Mouse (Mus musculus) embryonic fibroblast, embryonic 13.5 days (primary cell): ENCODE data around the gene Scamp1. TPM values are rescaled to one million over a fixed set of nuclear protein-coding genes. Genes with fewer than 3 reads are reported as not detected.

Experiments
- H3K27ac ChIP-seq: 2 replicates; pipeline ENCODE4 v1.5.1; 2012; ENCODE audit warnings: low read length, control low read depth, inconsistent platforms; ENCODE audit not compliant: insufficient read depth
- H3K4me1 ChIP-seq: 2 replicates; pipeline ENCODE4 v1.6.1; 2011; ENCODE audit warnings: low read length; ENCODE audit not compliant: control insufficient read depth, insufficient read depth
- H3K4me3 ChIP-seq: 2 replicates; pipeline ENCODE4 v1.5.1; 2011; ENCODE audit warnings: mild to moderate bottlenecking, control low read depth, low read length; ENCODE audit not compliant: insufficient read depth
- CTCF ChIP-seq: IDR thresholded peaks from 2 replicates; pipeline ENCODE4 v1.5.1; 2011; ENCODE audit warnings: mild to moderate bottlenecking, control low read depth, low read length, moderate library complexity, borderline replicate concordance; ENCODE audit not compliant: insufficient read depth
- POLR2A ChIP-seq: IDR thresholded peaks from 2 replicates; pipeline ENCODE4 v1.6.1; 2011; ENCODE audit warnings: low read depth, mild to moderate bottlenecking, control low read depth, low read length, moderate library complexity
- polyA plus RNA-seq: library from polyadenylated mRNA; stranded (reverse); fragments of >200 nt; gene quantifications from 2 replicates; pipeline ENCODE4 v1.2.4, GENCODE M21; 2011; ENCODE audit warnings: low read depth; ENCODE audit not compliant: missing spikeins, insufficient read length

Gene Scamp1
- polyA plus RNA-seq, 1 experiment: 29.0 TPM

GRCm38 (mm10) chr13:94183372-94184021 lies 102.2 kb downstream of the Scamp1 start:
- no peak overlapping the region for H3K4me3 ChIP-seq
- no peak for TF ChIP-seq CTCF
- TF ChIP-seq POLR2A: no peak
- H3K4me1 ChIP-seq: peaks cover 10% of the 10 kb centered on the region
- no peak overlapping the region for H3K27ac ChIP-seq

DNA sequence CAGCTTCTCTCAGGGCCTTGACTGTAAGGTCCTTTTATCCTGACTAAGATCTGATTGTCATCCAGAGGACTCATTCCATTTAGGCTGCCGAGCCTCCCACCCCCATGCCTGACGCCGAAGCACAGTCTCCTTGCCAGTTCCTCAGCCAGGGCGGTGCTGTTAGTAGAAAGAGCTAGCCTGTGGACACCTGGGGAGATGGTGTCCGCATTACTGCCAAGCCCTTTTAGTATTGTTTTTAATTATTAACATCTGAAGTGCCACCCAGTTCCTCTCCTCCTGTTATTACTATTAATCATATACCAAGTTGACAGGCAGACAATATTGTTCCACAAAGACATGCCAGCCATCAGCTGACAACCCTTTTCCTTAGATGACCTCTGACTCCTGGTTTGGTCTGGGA lies 103.6 kb downstream of the Scamp1 start:
- TF ChIP-seq POLR2A (no peak), CTCF (no peak)
- Histone ChIP-seq H3K4me3 (no peak overlapping the region), H3K27ac (no peak overlapping the region), H3K4me1 (peaks cover 10% of the 10 kb centered on the region)

DNA sequence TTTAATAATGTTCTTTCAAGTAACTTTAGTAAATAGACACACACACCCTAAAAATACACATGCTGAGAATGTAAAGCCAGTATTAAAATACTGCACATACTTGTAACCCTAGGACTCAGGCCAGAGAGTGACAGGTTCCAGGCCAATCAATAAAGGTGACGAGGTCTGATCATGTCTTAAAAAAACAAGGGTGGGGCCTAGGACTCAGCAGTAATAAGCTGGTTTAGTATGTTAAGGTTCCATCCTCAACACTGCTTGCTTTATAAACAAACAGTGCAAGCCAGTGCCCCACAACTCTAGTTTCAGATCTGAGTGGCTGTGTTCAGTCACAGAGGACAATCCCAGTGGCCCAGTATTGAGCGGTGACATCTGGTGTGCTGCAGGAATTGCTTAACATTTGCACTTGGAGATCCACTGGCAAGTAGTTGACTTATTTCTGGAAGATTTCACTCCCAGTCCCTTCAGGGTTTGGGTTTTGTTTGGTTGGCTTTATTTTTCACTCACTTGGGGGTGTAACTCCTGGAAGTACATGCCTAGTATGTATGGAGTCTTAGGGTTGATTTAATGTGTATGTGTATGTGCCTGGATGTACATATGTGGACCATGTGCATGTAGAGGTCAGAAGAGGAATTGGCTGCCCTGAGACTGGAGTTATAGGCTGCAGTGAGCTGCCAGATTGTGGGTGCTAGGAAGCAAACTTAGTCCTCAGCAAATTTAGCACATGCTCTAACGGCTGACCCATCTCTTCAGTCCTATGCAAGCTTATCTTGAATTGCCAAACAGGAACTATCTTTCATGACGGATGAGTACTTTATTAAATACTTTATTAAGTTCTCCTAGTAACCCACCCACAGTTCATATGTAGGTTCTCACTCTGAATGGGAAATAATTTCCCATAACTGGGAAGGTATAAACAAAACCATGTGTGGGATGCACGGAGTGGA lies 104.9 kb downstream of the Scamp1 start:
- Histone ChIP-seq H3K4me1 (peaks cover 10% of the 10 kb centered on the region), H3K4me3 (no peak overlapping the region), H3K27ac (no peak overlapping the region)
- TF ChIP-seq CTCF (no peak), POLR2A (no peak)

DNA sequence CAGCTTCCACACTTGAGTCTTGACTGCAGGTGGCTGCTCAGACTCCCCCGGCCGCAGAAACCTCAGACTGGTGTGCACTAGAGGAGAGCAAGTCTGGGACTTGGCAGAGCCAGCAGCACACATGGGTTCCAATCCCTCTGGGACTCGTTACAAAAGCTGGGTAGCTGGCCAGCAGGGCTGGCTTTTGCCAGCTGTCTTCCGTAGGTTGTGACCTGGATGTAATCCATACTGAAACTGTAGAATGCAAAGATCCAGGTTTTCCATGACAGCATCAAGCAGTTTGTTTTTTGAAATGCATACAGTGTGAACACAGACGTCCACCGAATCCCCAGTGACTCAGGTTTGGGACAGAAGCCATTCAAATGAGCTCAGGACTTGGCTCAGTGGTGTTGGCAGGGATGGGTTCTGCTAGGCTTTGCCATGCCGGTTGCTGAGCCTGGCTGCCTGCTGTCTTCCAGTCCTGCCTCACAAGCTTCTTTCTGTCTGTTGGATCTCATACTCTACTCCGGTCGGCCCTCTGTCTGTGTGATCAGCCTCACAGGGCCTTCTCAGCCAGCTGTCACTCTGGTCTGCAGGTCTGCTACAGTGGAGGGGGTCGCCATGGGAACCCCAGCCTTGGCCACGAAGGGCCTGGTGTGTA lies 107.1 kb downstream of the Scamp1 start:
- Histone ChIP-seq H3K4me1 (peaks cover under 1% of the 10 kb centered on the region), H3K4me3 (no peak overlapping the region), H3K27ac (no peak overlapping the region)
- no peak for TF ChIP-seq CTCF
- no peak for TF ChIP-seq POLR2A

DNA sequence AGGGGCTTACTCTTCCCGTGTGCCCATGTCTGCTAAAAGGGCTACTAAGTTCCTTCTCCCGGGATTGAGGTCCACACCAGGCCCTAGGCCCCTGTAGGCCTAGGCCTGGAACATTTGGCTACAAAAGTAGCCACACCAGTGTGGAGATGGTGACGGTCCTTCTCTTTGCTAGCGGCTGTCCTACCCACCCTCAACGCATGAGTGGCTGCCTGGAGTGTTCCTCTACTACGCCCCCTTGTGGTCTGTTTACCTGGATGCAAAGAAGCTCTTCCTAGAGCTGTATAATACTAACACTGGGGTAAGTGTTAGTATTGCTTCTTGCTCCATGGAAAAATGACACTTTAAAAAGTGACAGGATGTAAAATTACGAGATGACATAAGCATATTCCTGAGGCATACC lies 108.5 kb downstream of the Scamp1 start:
- no peak overlapping the region for H3K27ac ChIP-seq
- H3K4me1 ChIP-seq: peaks cover 2% of the 10 kb centered on the region
- no peak overlapping the region for H3K4me3 ChIP-seq
- TF ChIP-seq POLR2A: no peak
- peak; percentile 20; the same call in 1 of the 2 replicates for TF ChIP-seq CTCF

- peaks cover 2% of the 10 kb centered on the region for H3K4me1 ChIP-seq
- H3K27ac ChIP-seq: no peak overlapping the region
- no peak for TF ChIP-seq CTCF
- TF ChIP-seq POLR2A: no peak
Observed at GRCm38 (mm10) chr13:94175379-94176050, 110.1 kb downstream of the Scamp1 start.

DNA sequence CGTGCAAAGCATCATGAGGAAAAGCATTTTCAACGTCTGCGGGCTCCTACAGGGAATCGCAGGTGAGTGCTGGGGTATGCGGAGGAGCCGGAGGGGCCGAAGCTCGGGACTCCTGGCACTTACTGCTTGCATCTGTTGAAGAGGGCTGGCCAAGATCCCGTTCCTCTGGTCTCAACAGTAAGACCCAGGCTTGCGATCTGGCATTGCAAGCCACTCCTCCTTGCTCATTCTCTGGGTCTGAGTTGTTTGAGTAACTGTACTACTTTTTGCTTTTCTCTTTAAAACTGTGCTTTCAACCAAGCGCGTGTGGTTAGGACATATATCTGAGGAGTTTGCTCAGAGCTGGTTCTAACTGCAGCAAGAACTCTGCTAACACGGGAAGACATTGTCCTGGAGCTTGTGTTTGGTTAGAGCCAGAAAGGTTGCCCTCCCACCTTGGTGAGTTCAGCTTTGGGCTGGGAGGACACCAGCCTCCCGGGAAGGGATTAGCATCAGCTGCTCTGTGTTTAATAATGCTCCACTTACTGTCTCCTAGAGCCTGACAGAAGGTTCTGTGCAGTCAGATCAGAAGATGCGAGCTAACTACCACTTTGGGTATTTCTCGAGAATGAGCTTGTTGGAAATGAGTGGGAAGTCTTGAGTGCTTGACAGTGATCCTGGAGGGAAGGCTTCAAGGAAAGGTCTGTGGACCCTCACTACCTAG lies 110.9 kb downstream of the Scamp1 start:
- TF ChIP-seq POLR2A (no peak), CTCF (no peak)
- Histone ChIP-seq H3K27ac (no peak overlapping the region), H3K4me1 (peaks cover 2% of the 10 kb centered on the region), H3K4me3 (peak overlapping the region; percentile 44)

More at GRCm38 (mm10) chr13:94175379-94176050, 110.1 kb downstream of the Scamp1 start:
- peak overlapping the region; percentile 44 for H3K4me3 ChIP-seq

DNA sequence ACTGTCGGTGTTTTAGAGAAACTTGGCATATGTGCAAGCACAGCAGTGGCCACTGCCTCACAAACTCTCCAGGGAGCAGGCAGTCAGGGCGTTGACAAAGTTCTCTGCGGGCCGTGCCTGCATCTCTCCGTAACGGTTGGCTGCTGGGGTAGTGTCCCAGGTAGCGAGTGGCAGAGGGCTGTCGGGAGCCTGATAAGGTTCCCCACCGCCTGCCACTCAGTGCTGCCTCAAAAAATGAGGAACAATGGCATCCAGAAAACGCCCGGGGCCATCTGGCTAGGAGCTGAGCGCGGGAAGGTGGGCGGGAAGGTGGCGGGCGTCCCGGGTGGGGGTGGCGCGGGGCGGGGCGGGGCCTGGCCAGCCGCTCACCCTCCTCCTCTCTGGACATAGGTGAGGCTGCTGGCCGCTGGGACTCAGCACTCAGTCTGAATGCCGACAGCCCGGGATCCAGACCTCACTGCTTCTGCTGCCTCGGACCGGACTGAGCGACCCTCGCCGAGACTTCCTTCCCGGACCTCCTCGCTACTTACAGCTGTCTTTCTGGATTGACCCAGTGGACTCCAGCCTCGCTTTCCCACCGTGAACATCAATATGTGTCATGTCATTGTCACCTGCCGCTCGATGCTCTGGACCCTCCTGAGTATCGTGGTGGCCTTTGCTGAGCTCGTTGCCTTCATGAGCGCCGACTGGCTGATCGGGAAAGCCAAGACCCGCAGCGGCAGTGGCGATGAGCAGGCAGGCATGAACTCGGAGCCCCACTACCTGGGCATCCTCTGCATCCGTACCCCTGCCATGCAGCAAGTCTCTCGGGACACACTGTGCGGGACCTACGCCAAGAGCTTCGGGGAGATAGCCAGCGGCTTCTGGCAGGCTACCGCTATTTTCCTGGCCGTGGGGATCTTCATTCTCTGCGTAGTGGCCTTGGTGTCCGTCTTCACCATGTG lies 111.8 kb downstream of the Scamp1 start:
- peak overlapping the region; percentile 44 for H3K4me3 ChIP-seq
- H3K27ac ChIP-seq: no peak overlapping the region
- no peak; the same call in 1 of the 2 replicates for TF ChIP-seq POLR2A
- TF ChIP-seq CTCF: no peak
- H3K4me1 ChIP-seq: peaks cover 2% of the 10 kb centered on the region
